Mouse (Mus musculus): ENCODE measurements around the gene Grk6. TPM values are rescaled to one million over a fixed set of nuclear protein-coding genes. Genes with fewer than 3 reads are reported as not detected.

Grk6 gene
- polyA plus RNA-seq, 1 experiment from 2014 or later, result 29.5 TPM

DNA sequence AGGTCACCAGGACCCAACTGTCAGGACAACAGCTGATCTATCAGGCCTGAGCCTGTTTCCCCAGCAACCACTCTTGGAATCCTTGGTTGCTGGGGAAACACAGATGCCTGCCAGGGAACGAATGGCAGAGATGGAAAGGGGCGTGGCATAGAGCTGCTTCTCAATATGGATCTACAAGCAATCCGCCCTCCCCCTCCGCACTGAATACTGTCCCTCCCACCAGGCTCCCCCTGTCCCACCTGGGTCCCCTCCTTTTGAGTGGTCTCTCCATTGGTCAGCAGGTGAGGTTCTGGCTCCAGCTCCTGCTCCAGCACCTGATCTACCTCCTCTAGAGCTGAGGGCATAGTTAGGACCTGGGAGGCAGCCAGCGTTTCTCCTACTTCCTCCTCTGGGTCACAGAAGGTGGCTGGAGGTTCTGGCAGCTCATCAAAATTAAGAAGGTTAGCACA, 29.8 kb downstream of the Grk6 start:
- Histone ChIP-seq H3K4me2 (ENCODE audit: low read length) (no peak overlapping the region), H3K36me3 (ENCODE audit: insufficient read depth, low read length) (peaks cover 26% of the 10 kb centered on the region), H3K27ac (no peak overlapping the region), H3K4me3 (replicated peaks; ENCODE audit: low read depth, low read length) (no peak overlapping the region), H3K9ac (ENCODE audit: low read depth, low read length) (no peak overlapping the region), H3K4me1 (replicated peaks; ENCODE audit: insufficient read depth, low read length) (peaks cover 6% of the 10 kb centered on the region; the same call in 1 of the 2 replicates), H3K27me3 (ENCODE audit: insufficient read depth, low read length) (no peaks in the 10 kb centered on the region), H3K9me3 (replicated peaks; ENCODE audit: low read length) (no peaks in the 10 kb centered on the region)
- no peak for ATAC-seq (replicated peaks; ENCODE audit: low FRiP score, low read depth)
- WGBS, result 81% methylated on average over 5 of the region's 5 CpGs
- TF ChIP-seq CTCF (IDR thresholded peaks at IDR 0.05; ENCODE audit: low read depth), result no peak
- DNase-seq (ENCODE audit: low spot score), result no peak

DNA sequence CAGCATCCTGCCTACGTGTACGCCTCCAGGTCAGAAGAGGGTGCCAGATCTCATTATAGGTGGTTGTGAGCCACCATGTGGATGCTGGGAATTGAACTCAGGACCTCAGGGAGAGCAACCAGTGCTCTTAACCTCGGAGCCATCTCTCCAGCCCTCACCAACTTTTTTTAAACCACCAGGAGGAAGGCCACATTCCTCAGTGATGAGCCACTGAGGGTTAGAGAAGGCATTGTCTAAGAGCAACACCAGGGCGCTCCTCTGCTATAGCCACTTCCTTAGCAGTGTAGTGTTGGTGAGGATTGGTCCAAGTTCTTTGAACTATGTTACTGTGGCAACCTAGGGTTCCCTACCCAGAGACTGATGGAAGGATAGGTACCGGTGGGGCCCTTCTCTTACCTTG, 30.9 kb downstream of the Grk6 start:
- no peak for DNase-seq (ENCODE audit: low spot score)
- Histone ChIP-seq H3K36me3 (ENCODE audit: insufficient read depth, low read length) (peaks cover 33% of the 10 kb centered on the region), H3K9me3 (replicated peaks; ENCODE audit: low read length) (no peaks in the 10 kb centered on the region), H3K27me3 (ENCODE audit: insufficient read depth, low read length) (no peaks in the 10 kb centered on the region), H3K9ac (ENCODE audit: low read depth, low read length) (no peak overlapping the region), H3K4me1 (replicated peaks; ENCODE audit: insufficient read depth, low read length) (peaks cover 5% of the 10 kb centered on the region; the same call in 1 of the 2 replicates), H3K4me3 (replicated peaks; ENCODE audit: low read depth, low read length) (no peak overlapping the region), H3K4me2 (ENCODE audit: low read length) (no peak overlapping the region), H3K27ac (no peak overlapping the region)
- no peak for ATAC-seq (replicated peaks; ENCODE audit: low FRiP score, low read depth)
- 93% methylated on average over 5 of the region's 5 CpGs for WGBS
- no peak for TF ChIP-seq CTCF (IDR thresholded peaks at IDR 0.05; ENCODE audit: low read depth)

GRCm38 (mm10) chr13:55476256-55476655, 31.4 kb downstream of the Grk6 start:
- DNase-seq (ENCODE audit: low spot score), result no peak
- WGBS, result 93% methylated on average over 8 of the region's 8 CpGs
- H3K36me3 ChIP-seq (ENCODE audit: insufficient read depth, low read length), result peaks cover 37% of the 10 kb centered on the region
- peaks cover under 1% of the 10 kb centered on the region; the same call in 1 of the 2 replicates for H3K4me1 ChIP-seq (replicated peaks; ENCODE audit: insufficient read depth, low read length)
- no peak overlapping the region for H3K4me3 ChIP-seq (replicated peaks; ENCODE audit: low read depth, low read length)
- TF ChIP-seq CTCF (IDR thresholded peaks at IDR 0.05; ENCODE audit: low read depth), result no peak
- no peaks in the 10 kb centered on the region for H3K27me3 ChIP-seq (ENCODE audit: insufficient read depth, low read length)
- H3K9me3 ChIP-seq (replicated peaks; ENCODE audit: low read length), result no peaks in the 10 kb centered on the region
- no peak overlapping the region for H3K27ac ChIP-seq
- H3K9ac ChIP-seq (ENCODE audit: low read depth, low read length), result no peak overlapping the region
- no peak overlapping the region for H3K4me2 ChIP-seq (ENCODE audit: low read length)
- ATAC-seq (replicated peaks; ENCODE audit: low FRiP score, low read depth), result no peak

GRCm38 (mm10) chr13:55477492-55477891, 32.6 kb downstream of the Grk6 start:
- TF ChIP-seq CTCF (IDR thresholded peaks at IDR 0.05; ENCODE audit: low read depth), result no peak
- no peak for ATAC-seq (replicated peaks; ENCODE audit: low FRiP score, low read depth)
- 70% methylated on average over 16 of the region's 16 CpGs for WGBS
- Histone ChIP-seq H3K9ac (ENCODE audit: low read depth, low read length) (no peak overlapping the region), H3K4me1 (replicated peaks; ENCODE audit: insufficient read depth, low read length) (0 out of 2 replicates have a peak, but pooled peaks cover 3% of the 10 kb centered on the region), H3K36me3 (ENCODE audit: insufficient read depth, low read length) (peaks cover 44% of the 10 kb centered on the region), H3K27me3 (ENCODE audit: insufficient read depth, low read length) (no peaks in the 10 kb centered on the region), H3K4me2 (ENCODE audit: low read length) (no peak overlapping the region), H3K9me3 (replicated peaks; ENCODE audit: low read length) (no peaks in the 10 kb centered on the region), H3K27ac (no peak overlapping the region), H3K4me3 (replicated peaks; ENCODE audit: low read depth, low read length) (no peak overlapping the region)
- DNase-seq (ENCODE audit: low spot score), result no peak

DNA sequence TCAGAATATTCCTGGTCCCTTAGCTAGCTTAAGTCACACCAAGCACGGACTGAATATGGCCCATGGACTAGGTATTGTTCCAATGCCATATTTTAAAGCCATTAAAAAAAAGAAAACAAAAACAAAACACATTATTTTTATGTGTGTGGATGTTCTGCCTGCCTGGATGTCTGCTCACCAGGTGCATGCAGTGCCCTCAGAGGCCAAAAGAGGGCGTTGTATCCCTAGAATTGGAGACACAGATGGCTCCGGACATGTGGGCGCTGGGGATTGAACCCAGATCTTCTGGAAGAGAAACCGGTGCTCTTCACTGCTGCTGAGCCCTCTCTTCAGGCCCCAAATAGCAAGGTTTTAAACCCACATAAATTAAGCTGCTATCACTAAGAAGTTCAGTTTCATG, 33.2 kb downstream of the Grk6 start:
- Histone ChIP-seq H3K27me3 (ENCODE audit: insufficient read depth, low read length) (no peaks in the 10 kb centered on the region), H3K4me1 (replicated peaks; ENCODE audit: insufficient read depth, low read length) (0 out of 2 replicates have a peak, but pooled peaks cover 8% of the 10 kb centered on the region), H3K27ac (no peak overlapping the region), H3K9me3 (replicated peaks; ENCODE audit: low read length) (no peaks in the 10 kb centered on the region), H3K36me3 (ENCODE audit: insufficient read depth, low read length) (peaks cover 44% of the 10 kb centered on the region), H3K9ac (ENCODE audit: low read depth, low read length) (no peak overlapping the region), H3K4me3 (replicated peaks; ENCODE audit: low read depth, low read length) (no peak overlapping the region), H3K4me2 (ENCODE audit: low read length) (no peak overlapping the region)
- ATAC-seq (replicated peaks; ENCODE audit: low FRiP score, low read depth) (no peak), DNase-seq (ENCODE audit: low spot score) (no peak)
- TF ChIP-seq CTCF (IDR thresholded peaks at IDR 0.05; ENCODE audit: low read depth), result peak; percentile 61
- 53% methylated on average over 5 of the region's 5 CpGs for WGBS

GRCm38 (mm10) chr13:55479008-55479407, 34.1 kb downstream of the Grk6 start:
- peak; percentile 40 for DNase-seq (ENCODE audit: low spot score)
- Histone ChIP-seq H3K4me3 (replicated peaks; ENCODE audit: low read depth, low read length) (no peak overlapping the region), H3K27me3 (ENCODE audit: insufficient read depth, low read length) (no peaks in the 10 kb centered on the region), H3K4me1 (replicated peaks; ENCODE audit: insufficient read depth, low read length) (0 out of 2 replicates have a peak, but pooled peaks cover 9% of the 10 kb centered on the region), H3K4me2 (ENCODE audit: low read length) (no peak overlapping the region), H3K27ac (no peak overlapping the region), H3K9me3 (replicated peaks; ENCODE audit: low read length) (no peaks in the 10 kb centered on the region), H3K36me3 (ENCODE audit: insufficient read depth, low read length) (peaks cover 44% of the 10 kb centered on the region), H3K9ac (ENCODE audit: low read depth, low read length) (no peak overlapping the region)
- TF ChIP-seq CTCF (IDR thresholded peaks at IDR 0.05; ENCODE audit: low read depth), result no peak
- no peak for ATAC-seq (replicated peaks; ENCODE audit: low FRiP score, low read depth)
- 70% methylated on average over 7 of the region's 7 CpGs for whole genome bisulfite sequencing

DNA sequence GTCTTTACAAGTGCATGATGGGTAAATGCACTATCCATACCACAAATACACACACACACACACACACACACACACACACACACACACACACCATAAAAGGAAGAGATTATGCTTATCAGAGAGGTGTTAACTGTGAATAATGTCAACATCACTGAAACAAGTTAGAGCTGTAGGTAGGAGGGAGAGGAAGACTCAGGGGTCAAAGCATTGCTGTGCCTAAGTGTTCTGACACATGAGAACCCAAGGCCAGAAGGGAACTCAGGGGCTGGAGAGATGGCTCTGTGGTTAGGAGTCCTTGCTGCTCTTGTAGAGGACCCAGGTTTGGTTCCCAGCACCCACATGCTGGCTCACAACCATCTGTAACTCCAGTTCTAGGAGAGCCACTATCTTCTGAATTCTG, 35.1 kb downstream of the Grk6 start:
- no peak for ATAC-seq (replicated peaks; ENCODE audit: low FRiP score, low read depth)
- Histone ChIP-seq H3K4me2 (ENCODE audit: low read length) (no peak overlapping the region), H3K27me3 (ENCODE audit: insufficient read depth, low read length) (no peaks in the 10 kb centered on the region), H3K4me1 (replicated peaks; ENCODE audit: insufficient read depth, low read length) (0 out of 2 replicates have a peak, but pooled peaks cover 11% of the 10 kb centered on the region), H3K27ac (no peak overlapping the region), H3K9ac (ENCODE audit: low read depth, low read length) (no peak overlapping the region), H3K36me3 (ENCODE audit: insufficient read depth, low read length) (peaks cover 42% of the 10 kb centered on the region), H3K9me3 (replicated peaks; ENCODE audit: low read length) (no peaks in the 10 kb centered on the region), H3K4me3 (replicated peaks; ENCODE audit: low read depth, low read length) (no peak overlapping the region)
- no peak for DNase-seq (ENCODE audit: low spot score)
- no peak for TF ChIP-seq CTCF (IDR thresholded peaks at IDR 0.05; ENCODE audit: low read depth)

Data from kidney, postnatal 0 days (tissue).